Mouse (Mus musculus) telencephalon, adult 2 months (tissue): Measurements from ENCODE around the gene Eps15l1.

Experiments
- DNase-seq: peaks from one replicate; pipeline ENCODE4 v3.0.0-alpha.2; 2011; ENCODE audit warnings: low read depth, low spot score

Gene Eps15l1

DNA sequence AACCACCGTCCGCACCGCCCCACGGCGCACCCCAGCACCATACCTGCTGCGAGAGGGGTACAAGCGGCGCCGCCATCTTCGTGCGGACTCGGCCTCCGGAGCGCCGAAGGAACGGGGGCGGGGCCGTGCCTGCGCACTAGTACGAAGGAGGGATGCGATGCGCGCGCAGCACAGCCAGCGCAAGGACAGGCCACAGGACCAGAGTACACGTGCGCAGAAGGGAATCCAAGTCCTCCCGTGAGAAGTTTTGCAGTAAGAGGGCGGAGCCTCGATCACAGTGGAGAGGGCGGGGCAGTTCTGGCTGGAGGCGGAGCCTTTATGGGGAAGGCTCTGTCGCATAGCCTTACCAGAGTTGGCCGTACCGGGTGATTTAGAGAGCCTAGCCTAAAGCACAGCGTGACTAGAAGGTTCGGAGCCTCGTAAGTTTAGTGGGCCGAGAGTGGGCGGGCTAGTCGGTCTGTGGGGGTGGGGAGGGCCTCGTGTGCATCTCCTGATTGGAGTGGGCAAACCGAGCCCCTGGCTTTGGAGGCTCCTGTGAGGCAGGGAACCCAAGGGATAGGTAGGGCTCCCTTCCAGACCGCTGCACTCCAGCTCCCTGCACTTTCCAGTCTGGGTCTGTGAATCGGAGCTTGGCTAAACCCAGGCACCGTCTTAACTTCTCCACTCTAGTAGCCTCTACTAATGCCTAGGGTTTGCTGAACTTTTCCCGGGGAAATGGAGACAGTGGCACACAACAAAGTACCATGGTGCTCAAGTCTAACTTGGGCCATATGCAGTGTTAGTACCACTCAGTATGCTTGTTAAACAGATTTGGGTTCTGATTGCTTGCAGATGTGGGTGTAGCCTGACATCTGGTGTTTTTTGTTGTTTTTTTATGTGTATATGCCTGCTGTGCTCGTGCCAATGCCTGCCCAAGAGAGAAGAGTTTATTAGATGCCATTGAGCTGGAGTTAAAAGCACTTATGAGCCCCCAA, at the start of gene Eps15l1:
Gene Eps15l1, minus strand, starts transcription at position 99 of the 974 bp plus-strand sequence.
- peak; percentile 98 for DNase-seq

DNA sequence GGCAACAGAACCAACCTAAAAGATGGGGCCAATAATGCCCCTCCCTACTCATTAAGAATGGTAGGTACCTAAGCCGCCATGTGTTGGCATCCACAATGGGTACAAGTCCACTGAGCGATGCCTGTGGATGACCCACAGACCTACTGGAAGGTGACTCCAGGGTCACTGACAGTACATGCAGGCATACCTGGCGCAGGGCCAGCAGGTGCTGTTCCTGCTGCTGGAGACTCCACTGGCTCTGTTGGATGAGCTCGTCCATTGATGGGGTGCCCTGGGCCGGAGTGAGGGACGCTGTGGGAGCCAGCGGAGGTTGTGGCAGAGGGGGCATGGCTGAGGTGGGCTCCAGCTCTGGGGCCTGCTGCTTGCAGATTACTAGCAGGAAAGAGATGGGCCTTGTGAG, 49.4 kb upstream of the Eps15l1 start:
- DNase-seq, result no peak

DNA sequence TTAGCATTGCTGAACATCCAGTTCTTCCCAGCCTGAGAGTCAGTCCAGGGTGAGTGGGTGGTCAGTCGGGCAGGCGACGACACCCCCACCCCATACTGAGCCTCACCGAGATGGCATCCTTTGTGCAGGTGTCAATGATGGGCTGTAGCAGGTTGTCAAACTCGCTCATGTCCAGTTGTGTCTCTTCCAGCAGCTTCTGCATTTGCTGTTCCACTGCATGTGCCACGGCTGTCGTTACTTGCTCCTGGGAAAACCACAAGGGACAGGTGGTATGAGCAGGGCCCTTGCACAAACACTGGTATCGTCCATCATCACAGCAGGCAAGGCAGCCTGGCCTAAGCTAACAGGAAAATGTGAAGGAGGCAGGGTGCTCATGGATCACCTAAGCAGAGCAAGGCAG, 48.7 kb upstream of the Eps15l1 start:
- DNase-seq, result no peak

DNA sequence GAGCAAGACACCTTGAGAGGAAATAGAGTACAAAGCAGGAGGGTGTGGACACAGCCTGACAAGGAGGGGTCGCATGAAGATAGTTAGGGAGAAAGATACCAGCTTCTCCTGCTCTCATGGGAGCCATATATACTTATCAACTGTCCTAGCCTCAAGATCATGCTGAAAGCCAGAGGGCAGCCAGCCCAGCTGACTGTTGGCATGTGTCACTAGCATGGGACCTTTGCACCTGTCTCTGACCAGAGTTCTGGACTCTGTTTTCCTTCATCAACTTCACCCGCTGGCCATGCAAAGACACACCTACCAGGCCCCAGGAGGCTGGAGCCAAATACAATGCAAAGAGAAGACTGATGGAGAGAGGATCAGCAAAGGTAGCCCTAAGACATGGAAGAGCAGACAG, 48.0 kb upstream of the Eps15l1 start:
- DNase-seq, result no peak

DNA sequence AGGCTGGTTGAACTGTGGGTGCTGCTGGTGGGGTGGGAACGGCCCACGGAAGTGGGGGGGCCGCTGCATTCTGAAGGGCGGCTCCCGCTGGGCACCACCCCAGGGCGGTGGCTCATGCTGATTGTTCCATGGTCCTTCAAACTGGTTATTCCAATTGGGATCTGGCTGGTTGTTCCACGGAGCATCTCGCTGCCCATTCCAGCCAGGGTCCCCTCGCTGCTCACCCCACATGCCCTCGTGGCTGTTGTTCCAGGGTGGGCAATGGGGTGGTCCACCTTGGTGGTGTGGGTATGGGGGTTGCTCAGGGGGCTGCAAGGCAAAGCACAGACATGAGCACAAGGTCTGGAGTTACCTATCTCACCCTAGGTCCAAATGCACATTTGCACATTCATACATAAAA, 43.0 kb upstream of the Eps15l1 start:
- no peak for DNase-seq

GRCm38 (mm10) chr8:72459881-72460533, 38.7 kb upstream of the Eps15l1 start:
- DNase-seq, result no peak

DNA sequence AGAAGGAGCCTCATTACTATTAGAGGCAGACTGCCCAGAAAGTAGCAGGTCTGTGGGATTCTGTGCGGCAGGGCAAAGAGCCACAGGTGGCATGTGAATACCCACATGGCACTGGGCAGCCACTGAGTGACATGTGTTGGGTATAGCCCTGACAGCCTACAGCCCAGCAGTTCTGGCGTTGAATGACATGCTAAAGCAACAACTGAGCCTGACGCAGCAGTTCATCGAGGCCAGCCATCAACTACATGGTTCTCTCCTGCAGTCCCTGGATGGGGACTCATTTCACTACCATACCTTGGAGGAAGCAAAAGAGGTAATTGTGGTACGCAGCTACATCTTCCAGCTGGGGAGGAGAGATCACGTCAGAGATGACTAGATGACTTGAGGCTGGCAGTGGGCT, 37.2 kb upstream of the Eps15l1 start:
- no peak for DNase-seq

- no peak for DNase-seq
These were observed 36.5 kb upstream of the Eps15l1 start for GRCm38 (mm10) chr8:72457806-72458205.

DNA sequence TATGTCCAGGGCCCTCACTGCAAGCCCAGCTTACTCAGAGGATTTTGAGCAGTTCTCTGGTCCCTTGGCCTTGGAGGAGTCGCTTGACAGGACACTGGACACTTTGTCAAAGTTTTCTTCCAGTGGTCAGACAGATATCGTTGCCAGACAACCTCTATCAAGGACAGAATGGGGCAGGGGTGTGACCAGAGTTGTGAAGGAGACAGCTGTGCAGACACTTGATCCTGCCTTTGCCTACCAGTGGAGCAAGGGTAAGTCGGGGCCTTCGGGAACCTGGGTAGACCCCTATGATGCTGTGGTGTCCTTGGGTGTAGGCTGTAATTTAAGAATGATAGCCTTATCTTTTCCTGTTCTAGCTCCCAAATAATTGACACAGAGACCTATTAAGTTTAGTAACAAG, 34.1 kb upstream of the Eps15l1 start:
- no peak for DNase-seq

- DNase-seq, result no peak
These were observed 32.6 kb upstream of the Eps15l1 start for GRCm38 (mm10) chr8:72453904-72454303.

DNA sequence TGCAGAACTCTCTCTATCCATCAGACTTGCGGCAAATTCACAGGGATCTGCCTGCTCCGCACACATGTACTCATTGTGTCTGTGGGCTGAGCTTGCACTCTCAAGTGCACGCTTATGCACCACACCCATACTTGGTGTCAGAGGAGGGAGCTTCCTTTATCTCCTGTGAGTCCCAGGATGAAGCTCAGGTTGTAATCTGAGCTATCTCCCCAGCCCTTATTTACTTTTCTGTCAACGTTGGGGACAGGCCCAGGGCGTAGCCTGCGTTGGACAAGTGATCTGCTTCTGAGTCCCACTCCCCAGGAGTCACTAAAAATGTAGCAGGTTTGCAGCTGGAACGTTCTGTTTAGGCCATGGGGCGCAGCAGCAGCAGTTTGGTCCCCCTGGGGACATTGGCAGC, 30.3 kb upstream of the Eps15l1 start:
- DNase-seq, result no peak

- DNase-seq, result no peak
These were observed 23.8 kb upstream of the Eps15l1 start for GRCm38 (mm10) chr8:72445071-72445470.

DNA sequence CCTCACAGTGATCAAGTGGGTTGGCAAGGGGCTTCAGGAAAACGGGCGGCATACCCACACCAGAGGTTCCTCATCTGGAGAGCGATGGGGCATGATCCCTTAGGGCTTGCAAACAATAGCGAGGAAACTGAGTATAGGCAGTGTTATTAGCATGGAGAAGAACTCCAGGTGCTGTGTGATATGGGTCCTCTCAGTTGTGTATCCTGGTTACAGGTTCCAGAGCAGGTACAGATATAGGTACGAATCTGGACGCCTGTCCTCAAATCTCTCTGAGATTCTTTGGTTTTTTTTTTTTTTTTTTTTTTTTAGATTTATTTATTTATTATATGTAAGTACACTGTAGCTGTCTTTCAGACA, 22.7 kb upstream of the Eps15l1 start:
- DNase-seq, result no peak

DNA sequence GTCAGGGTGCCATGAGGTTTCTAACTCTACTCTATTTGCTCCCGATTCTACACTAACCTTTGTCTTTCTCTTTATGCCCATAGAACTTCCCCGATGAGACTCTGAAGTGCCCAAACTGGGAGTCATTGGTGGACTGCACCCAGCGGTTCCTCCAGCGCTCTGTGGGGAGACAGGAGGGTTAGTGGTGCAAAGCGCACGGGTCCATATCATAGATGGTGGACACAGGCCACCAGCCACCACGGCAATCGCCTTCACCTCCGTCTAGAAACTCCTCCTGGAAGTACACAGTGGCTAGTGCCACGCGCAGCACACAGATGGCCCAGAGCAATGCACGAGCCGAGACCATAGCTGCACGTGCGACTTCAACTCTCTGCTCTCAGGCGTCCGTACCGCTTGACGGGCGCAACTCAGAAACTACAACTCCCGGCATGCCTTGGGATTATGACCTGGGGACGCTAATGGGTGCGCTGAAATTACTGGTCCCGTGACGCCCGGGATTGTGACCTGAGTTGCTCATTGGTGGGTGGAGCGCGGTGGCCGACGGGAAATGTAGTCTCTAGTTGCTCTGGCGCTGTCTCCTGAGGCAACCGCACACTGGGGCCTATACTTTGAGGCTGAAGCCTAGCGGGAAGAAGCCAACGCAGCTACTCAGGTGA, 22.2 kb upstream of the Eps15l1 start, which contains the start of the genes Calr3 and 1700030K09Rik:
Gene Calr3, minus strand, starts transcription at position 533 of the 656 bp plus-strand sequence.
Gene 1700030K09Rik, plus strand, starts transcription at position 543 of the 656 bp plus-strand sequence.
- peak; percentile 98 for DNase-seq

DNA sequence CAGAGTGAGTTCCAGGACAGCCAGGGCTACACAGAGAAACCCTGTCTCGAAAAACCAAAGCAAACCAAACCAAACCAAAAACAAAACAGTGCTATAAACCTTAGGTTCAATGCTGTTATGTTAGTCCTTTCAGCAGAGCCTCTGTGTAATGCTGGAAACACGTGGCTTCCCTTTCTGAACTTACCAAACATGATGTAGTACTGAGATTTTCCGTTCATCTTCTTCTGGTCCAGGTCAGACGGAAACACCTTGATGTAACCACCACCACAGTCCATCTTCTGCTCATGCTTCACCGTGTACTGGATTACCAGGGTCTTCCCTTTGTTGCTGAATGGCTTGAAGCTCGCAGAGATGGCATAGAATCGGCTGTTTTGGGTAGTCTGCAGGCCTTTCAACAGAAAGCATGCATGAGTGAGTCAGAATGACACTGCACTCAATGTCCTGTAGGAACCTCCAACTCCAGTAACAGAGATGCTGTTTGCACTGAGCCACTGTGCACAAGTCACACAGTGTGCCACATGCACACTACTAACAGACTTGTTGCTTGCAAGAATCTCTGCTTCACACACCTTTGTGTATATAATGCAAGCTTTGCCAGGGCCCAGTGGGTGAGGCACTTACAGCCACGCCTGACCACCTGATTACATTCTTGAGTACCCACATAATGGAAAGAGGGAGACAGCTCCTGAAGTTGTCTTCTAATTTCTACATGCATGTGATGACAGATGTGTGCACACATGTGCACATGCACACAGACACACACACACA, 17.2 kb upstream of the Eps15l1 start:
- DNase-seq, result no peak

- no peak for DNase-seq
These were observed 13.7 kb upstream of the Eps15l1 start for GRCm38 (mm10) chr8:72434952-72435351.

DNA sequence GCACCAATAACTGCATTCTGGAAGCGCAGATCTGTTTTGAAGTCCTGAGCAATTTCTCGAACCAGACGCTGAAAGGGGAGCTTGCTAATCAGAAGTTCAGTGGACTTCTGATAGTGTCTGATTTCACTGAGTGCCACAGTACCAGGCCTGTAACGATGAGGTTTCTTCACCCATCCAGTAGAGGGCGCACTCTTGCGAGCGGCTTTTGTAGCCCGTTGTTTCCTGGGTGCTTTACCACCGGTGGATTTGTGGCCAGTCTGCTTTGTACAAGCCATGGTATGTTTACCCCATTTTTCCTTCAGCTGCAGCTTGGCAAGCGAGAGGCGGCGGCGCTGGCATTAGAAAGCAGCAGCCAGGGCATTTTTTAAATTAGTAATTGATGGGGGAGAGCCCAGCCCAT, 8.4 kb upstream of the Eps15l1 start:
- no peak for DNase-seq

DNA sequence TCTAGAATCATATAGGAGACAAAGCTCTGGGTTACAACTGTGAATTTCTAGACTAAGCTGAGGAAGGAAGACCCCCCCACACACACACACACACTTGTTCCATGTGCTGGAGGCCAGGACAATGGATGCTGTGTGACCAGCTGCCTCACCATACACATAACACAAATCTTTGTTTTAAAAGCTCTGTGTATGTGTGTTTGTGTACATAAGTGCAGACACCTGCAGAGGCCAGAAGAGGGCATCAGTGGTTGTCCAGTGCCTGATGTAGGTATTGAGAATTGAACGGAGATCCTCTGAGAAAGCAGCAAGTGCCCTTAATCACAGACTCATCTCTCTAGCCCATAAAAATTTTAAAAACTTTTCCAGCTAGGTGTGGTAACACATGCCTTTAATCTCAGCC, 1.7 kb upstream of the Eps15l1 start:
- DNase-seq, result no peak

- DNase-seq, result no peak
These were observed 494 bp downstream of the Eps15l1 start for GRCm38 (mm10) chr8:72420571-72421361.

GRCm38 (mm10) chr8:72418073-72418472, 3.2 kb downstream of the Eps15l1 start:
- no peak for DNase-seq

- no peak for DNase-seq
These were observed 6.0 kb downstream of the Eps15l1 start for GRCm38 (mm10) chr8:72415252-72415651.
